Mouse (Mus musculus) heart, postnatal 14 days (tissue): ENCODE data around the gene Ldha. TPM values are rescaled to one million over a fixed set of nuclear protein-coding genes. Genes with fewer than 3 reads are reported as not detected.
"Not testable (repeated sequence)": the region's sequence is repeated elsewhere in the genome, so short reads cannot be mapped to it uniquely, and the experiment has no call there.

ENCODE experiments used
- DNase-seq, 2 experiments: peaks; one replicate each; pipeline ENCODE4 v3.0.0; 2021 to 2022
- intact Hi-C: fragments of 180-260 bp; cut with DNase I; formaldehyde crosslinking; loops from one replicate; pipeline ENCODE4 v1.15.1; 2025
- total RNA-seq, 2 experiments: library from RNA; stranded (reverse); gene quantifications; 2 replicates each; pipeline ENCODE4 v1.2.3; 2021

The Ldha gene
- total RNA-seq, 2 experiments from 2014 or later = 746 to 778 TPM

- DNase-seq = no peak
- intact Hi-C loops = no loop called here
Measured at GRCm38 (mm10) chr7:46871988-46872387, 30.7 kb downstream of the Ldha start.

DNA sequence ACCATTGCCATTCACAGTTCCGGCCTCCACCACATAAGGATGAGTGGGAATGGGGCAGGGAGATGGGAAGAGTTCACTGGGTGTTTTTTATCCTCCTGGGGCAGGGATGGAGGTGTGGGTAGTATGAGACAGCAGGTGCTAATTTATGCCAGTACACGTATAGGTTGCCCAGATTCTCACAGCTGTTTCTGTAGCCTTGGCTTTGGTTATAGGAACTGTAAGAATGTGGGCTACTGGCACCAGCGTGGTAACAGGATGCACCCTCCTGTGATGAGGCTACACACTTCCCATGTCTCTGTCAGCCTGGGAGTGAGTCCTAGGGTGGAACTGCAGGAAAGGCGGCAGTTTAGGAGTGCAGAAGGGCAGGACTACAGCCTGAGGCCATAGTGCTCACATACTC lies 35.6 kb downstream of the Ldha start:
- no peak for DNase-seq
- intact Hi-C loops = no loop called here

DNA sequence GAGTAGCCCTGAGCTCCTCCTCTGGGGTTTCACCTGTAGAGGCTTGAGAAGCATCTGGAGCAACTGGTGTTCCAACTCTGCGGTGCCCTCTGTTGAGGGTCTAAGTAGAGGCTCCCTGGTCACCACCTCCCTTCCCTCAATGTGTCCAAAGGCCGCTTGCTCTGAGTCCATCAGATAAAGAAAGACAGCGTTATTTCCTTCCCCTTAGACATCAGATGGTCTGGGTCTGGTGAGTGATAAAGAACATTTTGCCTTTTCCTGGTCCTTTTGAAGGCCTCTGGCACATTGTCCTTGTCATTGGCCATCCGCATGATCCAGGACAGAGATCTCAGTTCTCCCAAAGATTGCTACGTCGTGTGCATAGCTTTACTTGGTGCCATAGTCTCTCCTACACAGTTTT lies 36.0 kb downstream of the Ldha start:
- no peak for DNase-seq
- intact Hi-C loops = no loop called here

- no peak for DNase-seq
- intact Hi-C loops = no loop called here
Measured at GRCm38 (mm10) chr7:46879851-46880250, 38.6 kb downstream of the Ldha start.

DNA sequence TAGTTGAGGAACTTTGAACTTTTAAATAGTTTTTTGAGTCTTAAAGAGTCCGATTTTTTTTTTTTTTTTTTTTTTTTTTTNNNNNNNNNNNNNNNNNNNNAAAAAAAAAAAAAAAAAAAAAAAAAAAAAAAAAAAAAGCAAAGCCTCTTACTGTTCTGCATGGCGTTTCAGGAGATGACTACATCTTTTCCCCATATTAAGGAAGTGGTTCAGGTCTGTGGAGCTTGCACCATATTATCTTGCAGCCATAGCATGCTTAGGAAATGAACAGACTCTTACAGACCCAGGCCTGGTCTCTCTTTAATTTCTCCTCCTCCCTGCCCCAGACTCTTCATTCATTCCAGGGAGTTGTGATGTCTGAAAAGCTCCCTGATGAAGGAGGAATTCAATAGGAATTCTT lies 39.7 kb downstream of the Ldha start:
- intact Hi-C loops = no loop called here
- DNase-seq = no peak

DNA sequence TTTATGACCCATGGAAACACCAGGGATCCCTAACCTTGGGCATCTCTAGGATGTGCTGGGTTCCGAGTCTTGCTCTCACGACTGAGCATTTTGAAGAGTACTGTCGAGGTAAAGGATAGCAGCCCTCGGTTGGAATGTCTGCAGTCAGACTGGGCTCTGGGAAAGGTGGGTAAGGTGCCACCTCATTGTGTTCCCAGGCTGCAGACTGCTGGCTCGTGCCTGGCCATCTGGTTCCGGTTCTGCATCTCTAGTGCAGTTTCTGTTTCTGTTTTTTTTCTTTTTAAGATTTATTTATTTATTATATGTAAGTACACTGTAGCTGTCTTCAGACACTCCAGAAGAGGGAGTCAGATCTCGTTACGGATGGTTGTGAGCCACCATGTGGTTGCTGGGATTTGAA lies 40.7 kb downstream of the Ldha start:
- intact Hi-C loops, DNase-seq: not testable (repeated sequence)

DNA sequence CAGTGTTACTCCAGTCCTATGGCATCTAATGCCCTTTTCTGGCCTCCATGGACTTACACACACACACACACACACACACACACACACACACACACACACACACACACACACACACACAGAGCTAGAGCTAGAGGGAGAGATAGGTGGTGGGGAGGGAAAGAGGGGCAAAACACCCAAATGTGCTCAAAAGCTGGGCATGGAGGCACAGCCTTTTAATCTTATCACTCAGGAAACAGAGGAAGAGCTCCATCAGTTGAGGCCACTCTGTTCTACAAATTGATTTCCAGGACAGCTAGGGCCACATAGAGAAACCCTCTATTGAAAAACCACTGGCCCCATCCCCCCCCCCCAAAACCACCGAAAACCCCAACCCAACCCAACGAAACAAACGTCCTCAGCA lies 42.0 kb downstream of the Ldha start:
- intact Hi-C loops = no loop called here
- DNase-seq = no peak

DNA sequence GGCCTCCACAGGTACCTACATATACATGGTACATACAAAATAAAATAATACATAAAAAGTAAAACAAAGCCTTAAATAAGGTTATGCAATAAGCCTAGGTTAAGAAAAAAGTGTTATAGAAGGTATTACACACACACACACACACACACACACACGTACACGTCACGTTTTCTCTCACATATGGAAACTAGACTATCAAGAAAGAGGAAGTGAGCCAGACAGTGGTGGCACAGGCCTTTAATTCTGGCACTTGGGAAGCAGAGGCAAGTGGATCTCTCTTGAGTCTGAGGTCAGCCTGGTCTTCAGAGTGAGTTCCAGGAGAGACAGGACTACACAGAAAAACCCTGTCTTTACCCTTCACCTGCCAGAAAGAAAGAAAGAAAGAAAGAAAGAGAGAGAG lies 54.2 kb downstream of the Ldha start:
- intact Hi-C loops = loop anchor here (5.0 kb wide), 1 partner anchor 43 kb away; no protein-coding TSS in a partner anchor
- no peak for DNase-seq

GRCm38 (mm10) chr7:46899343-46899742 lies 58.1 kb downstream of the Ldha start:
- intact Hi-C loops = loop anchor here (5.0 kb wide), 1 partner anchor 47 kb away; no protein-coding TSS in a partner anchor
- DNase-seq = no peak

Other genes starting within 250 kb of the Ldha start
- 1 to 10 TPM; 3.7 to 4.1 TPM for gene Sergef, start 201.7 kb upstream of the Ldha start, total RNA-seq
- gene Tph1, start 168.9 kb upstream of the Ldha start, total RNA-seq = under 1 TPM in 1 of 2 experiments, not detected in 1; 0.17 TPM
- 1 to 10 TPM; 4.2 to 4.3 TPM for gene Saal1, start 130.8 kb upstream of the Ldha start, total RNA-seq
- 1 to 10 TPM; 1.6 TPM for gene Saa3, start 125.8 kb upstream of the Ldha start, total RNA-seq
- gene Saa4, start 108.9 kb upstream of the Ldha start, total RNA-seq = not detected
- not detected for gene Saa1, start 98.5 kb upstream of the Ldha start, total RNA-seq
- gene Saa2, start 89.7 kb upstream of the Ldha start, total RNA-seq = not detected
- gene Hps5, start 45.4 kb upstream of the Ldha start, total RNA-seq = 10 to 100 TPM in 1 of 2 experiments, 1 to 10 TPM in 1; 8.0 to 12.5 TPM
- gene Gtf2h1, start 45.4 kb upstream of the Ldha start, total RNA-seq = 10 to 100 TPM; 18.2 to 19.0 TPM
- gene Ldhc, start 19.7 kb downstream of the Ldha start, total RNA-seq = not detected
- 10 to 100 TPM; 59.6 to 66.3 TPM for gene Tsg101, start 78.5 kb downstream of the Ldha start, total RNA-seq
- gene Uevld, start 117.1 kb downstream of the Ldha start, total RNA-seq = 1 to 10 TPM; 8.1 to 9.7 TPM
- not detected for gene Gm9999, start 142.1 kb downstream of the Ldha start, total RNA-seq
- gene Spty2d1, start 166.9 kb downstream of the Ldha start, total RNA-seq = 10 to 100 TPM; 10.2 to 11.1 TPM
- gene Tmem86a, start 209.1 kb downstream of the Ldha start, total RNA-seq = 10 to 100 TPM; 26.4 to 31.0 TPM